Mouse (Mus musculus): ENCODE measurements around the gene Tesk1.

DNA sequence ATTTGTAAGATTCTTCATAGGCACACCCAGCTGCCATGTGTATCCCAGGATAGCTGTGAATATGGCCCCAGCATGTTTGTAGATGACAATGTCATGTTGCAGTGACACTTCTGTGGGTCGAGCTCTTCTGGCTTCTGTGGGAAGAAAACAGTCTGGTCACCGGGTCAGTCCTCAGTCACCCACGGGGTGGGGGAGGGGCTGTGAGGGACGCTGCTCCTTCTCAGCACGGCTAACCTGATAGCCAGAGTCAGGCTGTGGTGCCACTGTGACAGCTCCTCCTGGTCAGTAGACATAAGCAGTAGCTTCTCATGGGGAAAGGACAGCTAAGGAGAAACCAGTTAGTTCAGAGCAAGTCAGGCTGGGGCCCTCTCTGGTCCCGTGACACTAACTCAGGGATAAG lies 54.8 kb downstream of the Tesk1 start:
- no peak for TF ChIP-seq CTCF (conservative IDR thresholded peaks at IDR 0.05; ENCODE audit: insufficient read depth, insufficient read length, low read depth, low read length)
- no peak for TF ChIP-seq POLR2A (IDR thresholded peaks at IDR 0.05; ENCODE audit: low read depth, low read length)

Data from kidney, adult 2 months (tissue).